Mouse (Mus musculus) c-Kit-negative CD71-positive TER-119-positive erythroid progenitor cells, embryonic 14.5 days (primary cell): Measurements from ENCODE around the gene Ppp3ca.

ENCODE experiments used
- DNase-seq: peaks from one replicate; pipeline ENCODE4 v3.0.0-alpha.2; 2013; ENCODE audit warnings: low read depth, low spot score

Ppp3ca gene

GRCm38 (mm10) chr3:136670110-136670359 lies at the start of gene Ppp3ca:
TSS of gene Ppp3ca (plus strand) at chr3:136670124.
- DNase-seq, result no peak

GRCm38 (mm10) chr3:136640544-136641230 lies 29.2 kb upstream of the Ppp3ca start:
- no peak for DNase-seq

- DNase-seq, result no peak
These were observed 19.0 kb upstream of the Ppp3ca start for GRCm38 (mm10) chr3:136650966-136651365.

- no peak for DNase-seq
These were observed 18.4 kb upstream of the Ppp3ca start for GRCm38 (mm10) chr3:136651496-136651895.

GRCm38 (mm10) chr3:136656460-136657035 lies 13.4 kb upstream of the Ppp3ca start:
- no peak for DNase-seq

GRCm38 (mm10) chr3:136658681-136659080 lies 11.2 kb upstream of the Ppp3ca start:
- DNase-seq, result no peak

- no peak for DNase-seq
These were observed 4.8 kb upstream of the Ppp3ca start for GRCm38 (mm10) chr3:136665119-136665518.

GRCm38 (mm10) chr3:136668072-136668471 lies 1.9 kb upstream of the Ppp3ca start:
- no peak for DNase-seq

GRCm38 (mm10) chr3:136669231-136670109 lies 454 bp upstream of the Ppp3ca start:
- peak; percentile 81 for DNase-seq

GRCm38 (mm10) chr3:136670360-136671131 lies 622 bp downstream of the Ppp3ca start:
- DNase-seq, result peak; percentile 24

GRCm38 (mm10) chr3:136671161-136671939 lies 1.4 kb downstream of the Ppp3ca start:
- no peak for DNase-seq

- no peak for DNase-seq
These were observed 2.0 kb downstream of the Ppp3ca start for GRCm38 (mm10) chr3:136671940-136672278.

GRCm38 (mm10) chr3:136672870-136673269 lies 2.9 kb downstream of the Ppp3ca start:
- DNase-seq, result no peak

GRCm38 (mm10) chr3:136673363-136673762 lies 3.4 kb downstream of the Ppp3ca start:
- DNase-seq, result no peak

GRCm38 (mm10) chr3:136674486-136674885 lies 4.6 kb downstream of the Ppp3ca start:
- DNase-seq, result no peak

- DNase-seq, result no peak
These were observed 7.1 kb downstream of the Ppp3ca start for GRCm38 (mm10) chr3:136676991-136677390.

GRCm38 (mm10) chr3:136678386-136678785 lies 8.5 kb downstream of the Ppp3ca start:
- DNase-seq, result no peak

GRCm38 (mm10) chr3:136679903-136680491 lies 10.1 kb downstream of the Ppp3ca start:
- no peak for DNase-seq

- DNase-seq, result no peak
These were observed 12.3 kb downstream of the Ppp3ca start for GRCm38 (mm10) chr3:136682242-136682641.

GRCm38 (mm10) chr3:136684191-136684958 lies 14.5 kb downstream of the Ppp3ca start:
- DNase-seq, result no peak
